Mouse (Mus musculus) central nervous system, embryonic 18 days (tissue): ENCODE data around the gene Bahd1. TPM values are rescaled to one million over a fixed set of nuclear protein-coding genes. Genes with fewer than 3 reads are reported as not detected.

Experiments
- polyA plus RNA-seq: library from polyadenylated mRNA; depleted of rRNA; stranded (reverse); fragments of >200 nt; gene quantifications from 2 replicates; pipeline ENCODE4 v1.2.3, GENCODE M21; 2012; rRNA removed

Bahd1 gene
- polyA plus RNA-seq = 15.9 and 19.6 TPM in 2 replicates

DNA sequence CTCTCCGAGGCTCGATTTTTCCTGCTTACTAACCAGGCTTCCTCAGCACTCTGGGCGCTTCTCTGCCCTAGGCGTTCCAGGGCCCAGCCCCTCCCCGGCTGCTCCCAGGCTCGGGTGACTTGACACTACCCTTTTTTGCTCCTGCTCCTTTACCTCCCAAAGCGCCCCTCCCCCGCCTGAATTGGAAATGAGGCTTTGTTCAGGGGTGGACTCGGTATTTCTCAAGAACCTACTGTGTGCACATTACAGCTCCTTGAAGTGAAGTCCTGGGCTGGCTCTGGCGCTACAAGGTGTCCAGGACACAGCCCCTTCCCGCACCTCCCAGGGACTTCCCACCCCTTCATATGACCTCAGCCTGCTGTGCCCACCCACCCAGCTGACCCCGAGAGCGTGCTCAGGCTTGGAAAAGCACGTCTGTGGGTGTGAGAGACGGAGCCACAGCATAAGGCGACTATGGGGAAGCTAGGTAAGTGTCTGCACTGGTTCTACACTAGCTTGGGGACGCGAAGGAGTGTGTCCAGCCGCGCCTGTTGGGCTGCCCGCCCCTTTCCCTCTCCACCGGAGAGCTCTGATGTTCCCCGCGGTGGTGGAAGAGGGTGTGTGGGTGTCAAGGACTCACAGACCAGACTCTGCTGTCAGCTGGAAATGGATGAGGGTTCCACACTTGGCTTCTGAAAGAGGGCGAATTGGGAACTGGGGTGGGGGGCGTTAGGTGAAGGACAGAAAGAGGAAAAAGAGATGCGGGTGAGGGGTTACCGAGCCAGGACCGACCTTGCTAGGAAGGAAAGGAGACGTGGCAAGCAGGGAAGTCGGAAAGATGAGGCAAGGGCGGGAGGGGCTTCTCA, at the start of gene Bahd1:
Gene Bahd1 (plus strand): TSS at position 397 of the 845 bp plus-strand sequence.

DNA sequence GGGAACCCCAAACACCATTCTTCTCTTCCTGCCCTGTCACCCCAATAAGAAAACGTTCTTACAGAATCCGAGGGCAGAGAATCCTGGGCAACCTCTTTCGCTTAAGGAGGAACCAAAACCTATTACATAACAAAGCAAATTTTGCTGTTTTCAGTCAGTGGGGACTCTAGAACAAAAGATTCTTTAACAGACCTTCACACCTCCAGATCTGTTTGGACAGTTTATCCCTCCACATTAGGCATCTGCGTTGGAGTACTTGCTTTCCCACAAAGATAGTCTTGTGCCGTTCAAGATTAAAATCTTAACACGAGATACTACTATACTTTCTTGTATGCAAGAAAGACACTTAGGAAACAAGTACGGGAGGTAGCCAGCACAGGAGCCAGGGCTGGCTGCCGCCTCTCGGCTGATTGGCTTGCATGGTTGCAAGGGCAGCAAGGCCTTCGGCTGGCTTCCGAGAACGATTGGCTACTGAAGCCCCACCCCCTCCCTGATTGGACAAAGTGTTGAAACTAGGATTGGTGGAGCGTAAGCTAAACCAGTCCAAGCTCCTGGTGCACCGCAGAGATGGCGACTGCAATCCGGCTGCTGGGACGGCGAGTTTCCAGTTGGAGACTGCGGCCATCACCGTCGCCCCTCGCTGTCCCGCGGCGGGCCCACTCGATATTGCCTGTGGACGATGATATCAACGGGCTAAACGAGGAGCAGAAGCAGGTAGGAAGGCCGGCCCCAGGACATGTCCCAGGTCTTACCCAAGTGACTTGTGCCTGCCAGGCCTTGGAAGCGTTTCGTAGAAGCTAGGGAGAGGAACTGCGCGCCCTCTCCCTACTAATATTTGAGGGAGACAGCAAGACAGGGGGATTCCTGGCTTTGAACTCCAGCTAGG, 38.5 kb upstream of the Bahd1 start, which contains the start of gene Ivd:
Gene Ivd (plus strand): TSS at position 501 of the 886 bp plus-strand sequence.

GRCm38 (mm10) chr2:118926361-118926997, 26.3 kb downstream of the Bahd1 start, which contains the start of gene Chst14:
Gene Chst14 (plus strand): TSS chr2:118926496.

Other genes with a start within 250 kb of the Bahd1 start
- 46.3 and 57.9 TPM in 2 replicates for gene Pak6, start 237.1 kb upstream of the Bahd1 start, polyA plus RNA-seq
- gene Ankrd63, start 196.4 kb upstream of the Bahd1 start, polyA plus RNA-seq = 1.1 and 1.2 TPM in 2 replicates
- 1.2 TPM in 2 replicates for gene Plcb2, start 171.9 kb upstream of the Bahd1 start, polyA plus RNA-seq
- 10.3 and 10.6 TPM in 2 replicates for gene Inafm2, start 154.6 kb upstream of the Bahd1 start, polyA plus RNA-seq
- 1.6 and 1.8 TPM in 2 replicates for gene Ccdc9b, start 137.7 kb upstream of the Bahd1 start, polyA plus RNA-seq
- 1.8 TPM in 1 of 2 replicates, not detected in the other for gene Phgr1, start 127.6 kb upstream of the Bahd1 start, polyA plus RNA-seq
- 98.3 and 98.9 TPM in 2 replicates for gene Disp2, start 120.7 kb upstream of the Bahd1 start, polyA plus RNA-seq
- gene Knstrn, start 86.4 kb upstream of the Bahd1 start, polyA plus RNA-seq = 14.1 and 15.7 TPM in 2 replicates
- 51.4 and 54.8 TPM in 2 replicates for gene Ivd, start 38.4 kb upstream of the Bahd1 start, polyA plus RNA-seq
- 4.8 and 5.2 TPM in 2 replicates for gene Chst14, start 26.1 kb downstream of the Bahd1 start, polyA plus RNA-seq
- gene Ccdc32, start 129.0 kb downstream of the Bahd1 start, polyA plus RNA-seq = 33.3 and 33.8 TPM in 2 replicates
- gene Rpusd2, start 134.4 kb downstream of the Bahd1 start, polyA plus RNA-seq = 5.4 and 6.2 TPM in 2 replicates
- 1.1 and 1.3 TPM in 2 replicates for gene Knl1, start 146.7 kb downstream of the Bahd1 start, polyA plus RNA-seq
- gene Rad51, start 212.4 kb downstream of the Bahd1 start, polyA plus RNA-seq = 6.3 and 6.6 TPM in 2 replicates